Mouse (Mus musculus) embryonic facial prominence, embryonic 11.5 days (tissue): Measurements from ENCODE around the gene 4931422A03Rik. TPM values are rescaled to one million over a fixed set of nuclear protein-coding genes. Genes with fewer than 3 reads are reported as not detected.
A peak's percentile ranks its signal among the peaks of the same experiment; 100 is the strongest.

Experiments used
- ATAC-seq: fragments of 200-750 bp; cut with Nextera tagmentation; replicated peaks from 2 replicates; pipeline ENCODE4 v1.8.0; 2017; ENCODE audit warnings: low read depth; ENCODE audit not compliant: insufficient number of reproducible peaks, low FRiP score, low TSS enrichment
- DNase-seq: peaks from one replicate; pipeline ENCODE4 v3.0.0-alpha.2; 2015; ENCODE audit warnings: low spot score
- H3K27ac ChIP-seq: fragments of 300-500 bp; sonication (generic); replicated peaks from 2 replicates; pipeline ENCODE4 v1.5.1; 2014; ENCODE audit warnings: mild to moderate bottlenecking, low read depth, low read length, control low read depth
- H3K27me3 ChIP-seq: fragments of 300-500 bp; sonication (generic); 2 replicates; pipeline ENCODE4 v1.6.1; 2014; ENCODE audit warnings: mild to moderate bottlenecking, low read length, moderate library complexity, mixed read lengths; ENCODE audit not compliant: control insufficient read depth, insufficient read depth
- H3K36me3 ChIP-seq: fragments of 300-500 bp; sonication (generic); replicated peaks from 2 replicates; pipeline ENCODE4 v1.6.1; 2014; ENCODE audit warnings: low read depth, mild to moderate bottlenecking, low read length, moderate library complexity, mixed read lengths; ENCODE audit not compliant: control insufficient read depth, insufficient read depth
- H3K4me1 ChIP-seq: fragments of 300-500 bp; sonication (generic); 2 replicates; pipeline ENCODE4 v1.6.1; 2014; ENCODE audit warnings: low read length, mixed read lengths; ENCODE audit not compliant: control insufficient read depth, insufficient read depth
- H3K4me2 ChIP-seq: fragments of 300-500 bp; sonication (generic); 2 replicates; pipeline ENCODE4 v1.6.1; 2014; ENCODE audit warnings: low read depth, mild to moderate bottlenecking, control low read depth, low read length, moderate library complexity
- H3K4me3 ChIP-seq: fragments of 300-500 bp; sonication (generic); 2 replicates; pipeline ENCODE4 v1.5.1; 2014; ENCODE audit warnings: low read depth, low read length, control low read depth
- H3K9ac ChIP-seq: fragments of 300-500 bp; sonication (generic); replicated peaks from 2 replicates; pipeline ENCODE4 v1.6.1; 2014; ENCODE audit warnings: mild to moderate bottlenecking, control low read depth, low read length
- H3K9me3 ChIP-seq: fragments of 300-500 bp; sonication (generic); replicated peaks from 2 replicates; pipeline ENCODE4 v1.6.1; 2016; ENCODE audit warnings: mild to moderate bottlenecking, low read length, inconsistent platforms, mixed read lengths; ENCODE audit not compliant: control insufficient read depth
- WGBS: fragments of 180-500 bp; shearing (Covaris S2); extraction: QIAGEN DNeasy Blood & Tissue Kit; methylation state at CpG from one replicate; pipeline ENCODE4 v1.1.7; 2014; 5-methylcytosine and 5-hydroxymethylcytosine counted together
- polyA plus RNA-seq: library from polyadenylated mRNA; unstranded; fragments of >200 nt; fragmentation: Nextera tagmentation; extraction: Ambion mirVana; gene quantifications from 2 replicates; pipeline ENCODE4 v1.2.1, GENCODE M21; 2014

Gene 4931422A03Rik
- polyA plus RNA-seq, 1 experiment from 2014 or later = 1.1 TPM

GRCm38 (mm10) chr2:104035595-104035994 lies 7.4 kb upstream of the 4931422A03Rik start:
- no peak overlapping the region for H3K4me3 ChIP-seq
- 91% methylated on average over 6 of the region's 6 CpGs for WGBS
- H3K27ac ChIP-seq = no peak overlapping the region
- H3K9me3 ChIP-seq = no peaks in the 10 kb centered on the region
- H3K36me3 ChIP-seq = peaks cover 5% of the 10 kb centered on the region
- H3K4me1 ChIP-seq = no peaks in the 10 kb centered on the region
- no peak overlapping the region for H3K9ac ChIP-seq
- H3K4me2 ChIP-seq = no peak overlapping the region
- ATAC-seq = no peak
- no peaks in the 10 kb centered on the region for H3K27me3 ChIP-seq
- no peak for DNase-seq

DNA sequence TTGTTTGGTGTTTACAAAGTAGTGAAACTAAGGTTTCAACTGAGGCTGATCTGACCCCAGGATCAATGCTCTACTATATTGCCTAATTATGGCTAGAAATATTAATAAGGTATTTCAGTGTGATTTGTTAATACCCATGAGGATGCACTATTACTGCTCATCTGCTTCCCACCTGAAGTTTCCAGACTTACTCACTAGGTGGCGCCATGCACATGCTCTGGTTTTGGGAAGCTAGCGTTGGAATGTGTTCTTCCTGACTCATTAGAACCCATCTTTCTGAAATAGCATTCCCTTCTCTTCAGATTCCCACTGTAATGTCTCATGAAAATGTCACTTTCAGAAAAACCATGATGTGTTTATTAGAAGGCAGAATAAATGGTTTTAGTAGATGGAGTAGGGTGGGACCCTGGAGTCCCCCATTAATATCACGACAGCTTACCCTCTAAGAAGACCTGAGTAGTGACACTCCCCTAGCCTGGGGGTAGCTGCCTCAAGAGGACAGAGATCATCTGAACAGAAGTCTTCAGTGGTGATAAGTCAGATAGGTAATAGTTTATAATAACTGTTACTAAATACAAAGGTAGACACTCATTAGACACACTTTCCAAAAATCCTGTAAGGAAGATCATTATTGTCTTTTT lies 6.8 kb upstream of the 4931422A03Rik start:
- H3K4me3 ChIP-seq = no peak overlapping the region
- DNase-seq (peak; percentile 81), ATAC-seq (no peak)
- no peak overlapping the region for H3K4me2 ChIP-seq
- no peaks in the 10 kb centered on the region for H3K27me3 ChIP-seq
- H3K4me1 ChIP-seq = no peaks in the 10 kb centered on the region
- WGBS = 34% methylated on average over 3 of the region's 3 CpGs
- no peak overlapping the region for H3K27ac ChIP-seq
- no peak overlapping the region for H3K9ac ChIP-seq
- peaks cover 5% of the 10 kb centered on the region for H3K36me3 ChIP-seq
- no peaks in the 10 kb centered on the region for H3K9me3 ChIP-seq

DNA sequence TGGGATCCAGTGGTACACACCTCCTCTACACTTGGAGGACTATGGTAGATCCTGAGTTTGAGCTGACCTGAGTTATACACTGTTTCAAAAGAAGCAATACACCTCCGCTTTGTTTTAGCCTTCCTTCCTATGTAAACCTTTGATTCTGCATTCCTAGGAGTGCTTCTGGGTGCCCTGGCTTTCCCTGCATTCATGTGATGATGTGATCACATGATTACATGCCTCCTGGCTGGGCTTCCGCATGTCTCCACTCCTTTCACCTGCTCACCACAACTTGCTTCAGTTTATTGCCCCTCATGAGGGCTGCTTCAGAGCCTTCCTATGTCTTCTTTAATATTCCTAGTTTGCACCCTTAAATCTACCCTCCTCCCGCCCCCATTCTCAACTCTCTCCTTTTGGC lies 3.9 kb upstream of the 4931422A03Rik start:
- no peaks in the 10 kb centered on the region for H3K9me3 ChIP-seq
- H3K27ac ChIP-seq = no peak overlapping the region
- DNase-seq = no peak
- H3K36me3 ChIP-seq = peaks cover 4% of the 10 kb centered on the region; the same call in 1 of the 2 replicates
- no peak overlapping the region for H3K4me2 ChIP-seq
- no peaks in the 10 kb centered on the region for H3K27me3 ChIP-seq
- 83% methylated on average over 3 of the region's 3 CpGs for WGBS
- no peak for ATAC-seq
- H3K4me3 ChIP-seq = no peak overlapping the region
- no peak overlapping the region for H3K9ac ChIP-seq
- H3K4me1 ChIP-seq = no peaks in the 10 kb centered on the region

DNA sequence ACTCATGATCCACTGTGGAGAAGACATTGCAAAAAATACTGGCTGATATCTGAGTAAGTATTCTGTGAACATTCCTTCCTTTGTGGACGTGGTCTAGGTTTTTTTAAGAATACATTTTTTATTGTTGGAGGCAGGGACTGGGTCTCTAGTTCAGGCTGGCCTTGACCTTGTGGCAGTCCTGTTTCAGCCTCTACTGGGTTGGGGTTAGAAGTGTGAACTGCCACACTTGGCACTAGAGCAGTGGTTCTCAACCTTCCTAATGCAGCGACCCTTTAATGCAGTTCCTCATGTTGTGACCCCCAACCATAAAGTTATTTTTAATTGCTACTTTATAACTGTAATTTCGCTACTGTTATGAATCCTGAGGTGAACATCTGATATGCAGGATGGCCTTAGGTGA lies 2.2 kb upstream of the 4931422A03Rik start:
- Histone ChIP-seq H3K9ac (no peak overlapping the region), H3K9me3 (no peaks in the 10 kb centered on the region), H3K27me3 (no peaks in the 10 kb centered on the region), H3K4me3 (no peak overlapping the region), H3K36me3 (no peaks in the 10 kb centered on the region), H3K27ac (no peak overlapping the region), H3K4me2 (no peak overlapping the region), H3K4me1 (no peaks in the 10 kb centered on the region)
- DNase-seq = no peak
- 83% methylated on average over 3 of the region's 3 CpGs for WGBS
- no peak for ATAC-seq

DNA sequence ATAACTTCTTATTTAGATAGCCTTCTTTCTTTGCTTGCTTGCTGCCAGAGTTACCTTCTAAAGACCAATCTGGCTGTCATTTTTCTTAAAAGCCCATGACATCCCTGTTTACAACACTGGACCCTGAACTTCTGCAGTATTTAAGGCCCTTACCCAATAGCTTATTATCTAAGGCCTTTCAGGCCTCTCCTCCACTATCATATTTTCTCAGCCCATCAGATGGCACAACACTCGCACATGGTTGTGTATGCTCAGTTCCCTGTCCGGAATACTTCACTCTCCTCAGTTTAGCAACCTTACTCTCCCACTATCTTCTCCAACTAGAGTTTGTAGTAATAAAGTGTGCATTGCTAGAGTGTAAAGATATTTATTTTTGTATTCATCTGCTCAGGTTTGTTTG lies 913 bp upstream of the 4931422A03Rik start:
- Histone ChIP-seq H3K4me3 (peak overlapping the region; percentile 85; the same call in 1 of the 2 replicates), H3K27me3 (no peaks in the 10 kb centered on the region), H3K27ac (no peak overlapping the region), H3K4me1 (no peaks in the 10 kb centered on the region), H3K9me3 (no peaks in the 10 kb centered on the region), H3K36me3 (no peaks in the 10 kb centered on the region), H3K4me2 (no peak overlapping the region; the same call in 1 of the 2 replicates), H3K9ac (no peak overlapping the region)
- no peak for ATAC-seq
- WGBS = 76% methylated on average over 2 of the region's 2 CpGs
- DNase-seq = no peak

DNA sequence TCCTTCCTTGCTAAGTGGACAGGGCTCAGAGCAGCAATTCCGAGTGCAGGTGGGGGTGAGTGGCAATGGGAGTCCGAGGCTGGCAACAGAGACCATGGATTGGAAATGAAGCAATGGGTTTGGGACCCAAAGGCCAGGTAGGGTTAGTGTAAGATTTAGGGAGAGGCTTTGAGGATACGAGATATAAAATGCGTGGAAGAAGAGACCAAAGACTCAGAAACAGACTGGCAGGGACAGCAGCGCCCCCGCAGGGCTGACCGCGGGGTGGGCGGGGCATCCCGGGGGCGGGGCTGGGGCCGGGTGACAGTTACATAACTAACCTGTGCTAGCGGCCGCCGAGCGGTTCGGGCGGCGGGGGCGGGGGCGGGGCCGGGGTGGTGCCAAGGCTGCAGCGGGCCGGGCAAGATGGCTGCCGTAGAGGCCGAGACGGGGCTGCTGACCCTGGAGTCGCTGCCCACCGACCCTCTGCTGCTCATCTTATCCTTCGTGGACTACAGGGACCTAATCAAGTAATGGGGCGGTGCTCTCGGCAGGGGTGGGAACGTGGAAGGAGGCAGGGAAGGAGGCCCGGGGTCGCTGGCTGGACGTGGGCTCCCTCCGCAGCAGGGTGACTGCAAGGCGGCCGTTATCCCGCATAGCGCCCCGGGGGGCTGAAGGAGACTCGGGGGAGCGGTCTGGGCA lies 563 bp downstream of the 4931422A03Rik start, which contains the start of gene Fbxo3:
TSS of gene Fbxo3 (plus strand) at position 264 of the 681 bp plus-strand sequence.
- no peaks in the 10 kb centered on the region for H3K36me3 ChIP-seq
- H3K9me3 ChIP-seq = no peaks in the 10 kb centered on the region
- H3K9ac ChIP-seq = peak within 1 kb of the TSS; percentile 91
- ATAC-seq (peak; percentile 95), DNase-seq (peak; percentile 81)
- under 1% methylated on average over 30 of the region's 44 CpGs for WGBS
- peak within 1 kb of the TSS; percentile 85 for H3K4me3 ChIP-seq
- H3K4me2 ChIP-seq = peak within 1 kb of the TSS; percentile 84
- no peaks in the 10 kb centered on the region for H3K27me3 ChIP-seq
- H3K4me1 ChIP-seq = no peaks in the 10 kb centered on the region
- peak within 1 kb of the TSS; percentile 47 for H3K27ac ChIP-seq

- no peak for ATAC-seq
- Histone ChIP-seq H3K4me1 (no peaks in the 10 kb centered on the region), H3K27me3 (no peaks in the 10 kb centered on the region), H3K4me3 (no peak overlapping the region), H3K4me2 (no peak overlapping the region), H3K9me3 (no peaks in the 10 kb centered on the region), H3K27ac (no peak overlapping the region), H3K9ac (no peak overlapping the region), H3K36me3 (no peaks in the 10 kb centered on the region)
- WGBS = 91% methylated on average over 4 of the region's 4 CpGs
- DNase-seq = no peak
Observed at GRCm38 (mm10) chr2:104024656-104025055, 3.5 kb downstream of the 4931422A03Rik start.

- H3K36me3 ChIP-seq = no peaks in the 10 kb centered on the region
- H3K4me3 ChIP-seq = no peak overlapping the region
- no peaks in the 10 kb centered on the region for H3K27me3 ChIP-seq
- 89% methylated on average over 7 of the region's 7 CpGs for WGBS
- H3K9me3 ChIP-seq = no peaks in the 10 kb centered on the region
- H3K27ac ChIP-seq = no peak overlapping the region
- H3K9ac ChIP-seq = no peak overlapping the region
- ATAC-seq (no peak), DNase-seq (no peak)
- H3K4me1 ChIP-seq = no peaks in the 10 kb centered on the region
- no peak overlapping the region for H3K4me2 ChIP-seq
Observed at GRCm38 (mm10) chr2:104023096-104023495, 5.1 kb downstream of the 4931422A03Rik start.
